Mouse (Mus musculus): ENCODE measurements at regions not wholly inside any gene's neighbourhood (a gene's known extent, or its start where the extent isn't known, plus 50 kb on each side); places are given as distances from the start of the nearest gene placed in this dataset.

GRCm38 (mm10) chr6:47646731-47647567 is 51.8 kb upstream of the Ezh2 start:
- TF ChIP-seq CTCF (IDR thresholded peaks at IDR 0.05; ENCODE audit: low read depth) (no peak), EP300 (IDR thresholded peaks at IDR 0.05; ENCODE audit: low read depth) (no peak)

Data from liver, embryonic 14.5 days (tissue).